Mouse (Mus musculus): ENCODE data around the gene Otor.

Gene Otor

DNA sequence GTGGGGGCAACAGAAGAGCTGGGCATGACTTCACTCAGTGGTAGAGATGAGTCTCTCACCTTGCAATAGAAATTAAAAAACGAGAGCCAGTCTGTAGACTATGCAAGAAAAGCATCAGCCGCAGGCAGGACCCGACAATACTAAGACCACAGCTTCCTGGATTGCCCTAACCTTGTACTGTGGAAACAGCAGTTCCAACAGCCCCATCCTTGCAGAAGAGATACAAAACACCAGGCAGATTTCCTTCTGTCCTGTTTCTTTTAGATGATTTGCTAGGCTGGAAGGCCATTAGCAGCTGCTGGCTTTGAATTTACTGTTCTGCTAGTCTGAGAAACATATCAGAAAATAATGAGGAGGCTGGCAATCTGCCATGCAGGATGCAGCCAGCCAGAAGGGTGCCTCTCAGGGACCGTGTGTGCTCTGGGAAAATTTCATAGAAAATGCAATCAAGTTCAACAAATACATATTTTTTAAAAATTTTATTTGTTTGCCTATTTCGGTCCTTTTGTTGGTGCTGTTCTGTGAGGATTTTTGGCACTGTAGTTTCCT, 52.9 kb downstream of the Otor start:
- no peak for DNase-seq (ENCODE audit: low spot score in 2 of 2)
